Mouse (Mus musculus) forelimb bud, embryonic 11.5 days (tissue): ENCODE results near the gene Zfp609.

Experiments used
- DNase-seq: peaks from one replicate; pipeline ENCODE4 v3.0.0-alpha.2; 2012; ENCODE audit warnings: low read depth, low spot score

Gene Zfp609

GRCm38 (mm10) chr9:65771011-65771664, 56.2 kb downstream of the Zfp609 start:
- DNase-seq, result no peak

GRCm38 (mm10) chr9:65762728-65763127, 64.6 kb downstream of the Zfp609 start:
- no peak for DNase-seq

GRCm38 (mm10) chr9:65759992-65760391, 67.4 kb downstream of the Zfp609 start:
- DNase-seq, result no peak

- DNase-seq, result no peak
Measured at GRCm38 (mm10) chr9:65759256-65759655, 68.1 kb downstream of the Zfp609 start.

- DNase-seq, result no peak
Measured at GRCm38 (mm10) chr9:65757826-65758225, 69.5 kb downstream of the Zfp609 start.

- DNase-seq, result no peak
Measured at GRCm38 (mm10) chr9:65755673-65756375, 71.5 kb downstream of the Zfp609 start.

GRCm38 (mm10) chr9:65755164-65755563, 72.2 kb downstream of the Zfp609 start:
- no peak for DNase-seq

GRCm38 (mm10) chr9:65752632-65753031, 74.7 kb downstream of the Zfp609 start:
- DNase-seq, result no peak

GRCm38 (mm10) chr9:65751906-65752305, 75.5 kb downstream of the Zfp609 start:
- DNase-seq, result no peak

- DNase-seq, result peak; percentile 61
Measured at GRCm38 (mm10) chr9:65748102-65748501, 79.3 kb downstream of the Zfp609 start.

- DNase-seq, result no peak
Measured at GRCm38 (mm10) chr9:65746479-65746878, 80.9 kb downstream of the Zfp609 start.

- DNase-seq, result peak; percentile 32
Measured at GRCm38 (mm10) chr9:65745456-65745855, 81.9 kb downstream of the Zfp609 start.

- peak; percentile 26 for DNase-seq
Measured at GRCm38 (mm10) chr9:65744171-65745082, 82.9 kb downstream of the Zfp609 start.

- no peak for DNase-seq
Measured at GRCm38 (mm10) chr9:65743809-65744170, 83.6 kb downstream of the Zfp609 start.

- no peak for DNase-seq
Measured at GRCm38 (mm10) chr9:65743322-65743721, 84.0 kb downstream of the Zfp609 start.

GRCm38 (mm10) chr9:65742777-65743176, 84.6 kb downstream of the Zfp609 start:
- no peak for DNase-seq

- no peak for DNase-seq
Measured at GRCm38 (mm10) chr9:65741066-65741852, 86.1 kb downstream of the Zfp609 start.

GRCm38 (mm10) chr9:65734931-65735330, 92.4 kb downstream of the Zfp609 start:
- no peak for DNase-seq

GRCm38 (mm10) chr9:65728588-65728987, 98.8 kb downstream of the Zfp609 start:
- no peak for DNase-seq

- no peak for DNase-seq
Measured at GRCm38 (mm10) chr9:65727491-65727890, 99.9 kb downstream of the Zfp609 start.

GRCm38 (mm10) chr9:65726431-65726830, 100.9 kb downstream of the Zfp609 start:
- no peak for DNase-seq

- DNase-seq, result no peak
Measured at GRCm38 (mm10) chr9:65725291-65725622, 102.1 kb downstream of the Zfp609 start.
